Mouse (Mus musculus): ENCODE data around the gene Mmp12.
"Not testable (repeated sequence)": the region's sequence is repeated elsewhere in the genome, so short reads cannot be mapped to it uniquely, and the experiment has no call there.

Gene Mmp12

GRCm38 (mm10) chr9:7344107-7344506, at the start of gene Mmp12:
Gene Mmp12 (plus strand): TSS chr9:7344381.
- DNase-seq (ENCODE audit: low read depth, low spot score), result no peak

- DNase-seq (ENCODE audit: low read depth, low spot score), result no peak
These were observed 12.3 kb upstream of the Mmp12 start for GRCm38 (mm10) chr9:7331847-7332246.

- DNase-seq (ENCODE audit: low read depth, low spot score), result no peak
These were observed 8.2 kb upstream of the Mmp12 start for GRCm38 (mm10) chr9:7335766-7336680.

GRCm38 (mm10) chr9:7336740-7337483, 7.3 kb upstream of the Mmp12 start:
- no peak for DNase-seq (ENCODE audit: low read depth, low spot score)

GRCm38 (mm10) chr9:7345513-7345912, 1.3 kb downstream of the Mmp12 start:
- DNase-seq (ENCODE audit: low read depth, low spot score), result no peak

- no peak for DNase-seq (ENCODE audit: low read depth, low spot score)
These were observed 10.4 kb downstream of the Mmp12 start for GRCm38 (mm10) chr9:7354535-7354934.

GRCm38 (mm10) chr9:7387947-7388346, 43.8 kb downstream of the Mmp12 start, which contains the start of gene Mmp1b:
Gene Mmp1b (minus strand): TSS chr9:7388047.
- DNase-seq (ENCODE audit: low read depth, low spot score), result no peak

GRCm38 (mm10) chr9:7396556-7396955, 52.4 kb downstream of the Mmp12 start:
- DNase-seq (ENCODE audit: low read depth, low spot score), result not testable (repeated sequence)
